Mouse (Mus musculus) testis, adult 2 months (tissue): ENCODE results near the gene Ube2t. TPM values are rescaled to one million over a fixed set of nuclear protein-coding genes. Genes with fewer than 3 reads are reported as not detected.

ENCODE experiments used
- H3K27ac ChIP-seq: fragments of 200-500 bp; 2 replicates; pipeline ENCODE4 v1.5.1; 2012; ENCODE audit warnings: low read depth, low read length; ENCODE audit not compliant: control insufficient read depth, insufficient read depth
- H3K27me3 ChIP-seq: fragments of 200-500 bp; 2 replicates; pipeline ENCODE4 v1.6.1; 2012; ENCODE audit warnings: mild to moderate bottlenecking, low read length, moderate library complexity; ENCODE audit not compliant: control insufficient read depth, insufficient read depth
- H3K36me3 ChIP-seq: fragments of 200-500 bp; 2 replicates; pipeline ENCODE4 v1.6.1; 2012; ENCODE audit warnings: mild to moderate bottlenecking, low read length; ENCODE audit not compliant: control insufficient read depth, insufficient read depth
- H3K4me1 ChIP-seq: fragments of 200-500 bp; 2 replicates; pipeline ENCODE4 v1.6.1; 2012; ENCODE audit warnings: low read length; ENCODE audit not compliant: control insufficient read depth, insufficient read depth
- H3K4me3 ChIP-seq: fragments of 200-500 bp; 2 replicates; pipeline ENCODE4 v1.5.1; 2012; ENCODE audit warnings: low read depth, mild to moderate bottlenecking, low read length, moderate library complexity, mixed read lengths; ENCODE audit not compliant: control insufficient read depth
- CTCF ChIP-seq: fragments of 200-500 bp; IDR thresholded peaks from 2 replicates; pipeline ENCODE4 v1.5.1; 2012; ENCODE audit warnings: low read depth, mild to moderate bottlenecking, inconsistent platforms, low read length, moderate library complexity; ENCODE audit not compliant: control insufficient read depth, insufficient read depth, insufficient replicate concordance
- POLR2A ChIP-seq: fragments of 200-500 bp; IDR thresholded peaks from 2 replicates; pipeline ENCODE4 v1.6.1; 2012; ENCODE audit warnings: low read depth, mild to moderate bottlenecking, inconsistent platforms, low read length, moderate library complexity; ENCODE audit not compliant: control insufficient read depth
- polyA plus RNA-seq: library from polyadenylated mRNA; depleted of rRNA; stranded (reverse); fragments of >200 nt; gene quantifications from 2 replicates; pipeline ENCODE4 v1.2.3, GENCODE M21; 2012

Ube2t gene
- polyA plus RNA-seq, 1 experiment, result 54.2 TPM

GRCm38 (mm10) chr1:135009833-135010232 is 47.5 kb downstream of the Ube2t start:
- Histone ChIP-seq H3K27ac (no peak overlapping the region), H3K36me3 (no peaks in the 10 kb centered on the region)

DNA sequence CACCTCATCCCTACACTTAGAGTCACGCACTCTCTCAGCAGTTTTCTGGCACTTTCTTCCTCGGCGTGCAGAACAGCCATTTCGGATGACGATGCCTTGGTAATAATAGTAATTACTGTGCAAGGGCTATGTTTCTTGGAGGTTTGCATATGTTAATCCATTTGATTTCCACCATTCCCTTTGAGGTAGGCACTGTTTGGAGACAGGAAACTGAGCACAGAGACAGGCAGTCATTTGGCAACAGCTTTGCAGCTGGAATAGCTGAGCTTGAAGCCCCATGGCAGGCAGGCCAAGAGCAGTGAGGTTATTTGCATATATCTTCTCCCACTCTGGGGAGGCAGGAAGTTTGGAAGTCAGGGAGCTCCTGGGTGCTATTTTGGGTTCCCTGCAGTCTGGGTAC is 49.5 kb downstream of the Ube2t start:
- no peak overlapping the region for H3K27ac ChIP-seq

More at GRCm38 (mm10) chr1:135009833-135010232, 47.5 kb downstream of the Ube2t start:
- Histone ChIP-seq H3K27me3 (no peaks in the 10 kb centered on the region), H3K4me1 (no peaks in the 10 kb centered on the region), H3K4me3 (no peak overlapping the region)
- TF ChIP-seq POLR2A (no peak), CTCF (no peak)

GRCm38 (mm10) chr1:135012472-135012871 is 50.1 kb downstream of the Ube2t start:
- H3K27me3 ChIP-seq, result no peaks in the 10 kb centered on the region
- H3K4me1 ChIP-seq, result no peaks in the 10 kb centered on the region
- no peak overlapping the region for H3K27ac ChIP-seq
- no peak overlapping the region for H3K4me3 ChIP-seq
- no peaks in the 10 kb centered on the region for H3K36me3 ChIP-seq
- no peak for TF ChIP-seq CTCF
- TF ChIP-seq POLR2A, result no peak

More for the DNA sequence above, 49.5 kb downstream of the Ube2t start:
- Histone ChIP-seq H3K4me1 (no peaks in the 10 kb centered on the region), H3K36me3 (no peaks in the 10 kb centered on the region), H3K27me3 (no peaks in the 10 kb centered on the region), H3K4me3 (no peak overlapping the region)
- TF ChIP-seq POLR2A (no peak), CTCF (no peak)

GRCm38 (mm10) chr1:135014921-135015445 is 52.6 kb downstream of the Ube2t start:
- Histone ChIP-seq H3K4me1 (no peaks in the 10 kb centered on the region; the same call in 1 of the 2 replicates), H3K36me3 (no peaks in the 10 kb centered on the region), H3K27ac (no peak overlapping the region), H3K4me3 (no peak overlapping the region), H3K27me3 (no peaks in the 10 kb centered on the region)
- TF ChIP-seq POLR2A (no peak), CTCF (no peak)

DNA sequence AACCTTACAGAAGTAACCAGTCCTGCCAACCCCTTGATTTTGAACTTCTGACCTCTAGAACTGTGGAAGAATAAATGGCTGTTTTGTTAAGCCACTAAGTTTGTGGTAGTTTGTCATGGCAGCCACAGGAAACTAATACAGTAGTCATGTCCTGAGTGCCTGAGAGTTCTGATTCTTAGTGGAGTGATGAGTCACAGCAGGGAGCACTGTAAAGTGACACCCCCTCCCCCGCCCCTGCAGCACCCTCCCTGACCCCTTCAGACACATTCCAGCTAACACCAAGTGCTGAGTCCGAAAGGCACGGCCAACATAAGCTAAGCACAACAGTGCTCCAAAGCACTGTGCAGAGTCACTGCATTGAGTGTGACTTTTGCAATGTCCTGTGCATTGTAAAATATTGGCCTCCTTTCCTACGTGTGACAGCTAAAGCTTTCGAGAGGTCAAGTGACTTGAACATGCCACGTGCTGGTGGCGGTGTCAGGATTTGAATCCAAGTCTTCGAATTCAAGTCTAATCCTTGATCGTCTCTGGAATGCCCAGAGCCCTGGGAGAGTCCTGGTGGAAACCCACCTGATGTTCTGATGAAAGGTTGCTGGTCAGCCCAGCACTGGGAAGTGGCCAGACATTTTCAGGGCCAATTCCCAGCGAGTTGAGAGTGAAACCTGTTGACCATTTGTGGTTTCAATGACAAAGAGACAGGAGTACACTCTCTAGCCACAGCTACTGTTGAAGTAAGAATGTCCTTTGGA is 54.7 kb downstream of the Ube2t start:
- H3K27me3 ChIP-seq, result no peaks in the 10 kb centered on the region
- no peak overlapping the region for H3K4me3 ChIP-seq
- no peaks in the 10 kb centered on the region for H3K36me3 ChIP-seq
- no peaks in the 10 kb centered on the region; the same call in 1 of the 2 replicates for H3K4me1 ChIP-seq
- TF ChIP-seq CTCF (no peak), POLR2A (no peak)
- no peak overlapping the region for H3K27ac ChIP-seq

- Histone ChIP-seq H3K4me3 (no peak overlapping the region), H3K36me3 (no peaks in the 10 kb centered on the region), H3K27me3 (no peaks in the 10 kb centered on the region), H3K4me1 (no peaks in the 10 kb centered on the region; the same call in 1 of the 2 replicates), H3K27ac (no peak overlapping the region)
- TF ChIP-seq POLR2A, result no peak
- no peak for TF ChIP-seq CTCF
These were observed 55.3 kb downstream of the Ube2t start for GRCm38 (mm10) chr1:135017656-135018015.

DNA sequence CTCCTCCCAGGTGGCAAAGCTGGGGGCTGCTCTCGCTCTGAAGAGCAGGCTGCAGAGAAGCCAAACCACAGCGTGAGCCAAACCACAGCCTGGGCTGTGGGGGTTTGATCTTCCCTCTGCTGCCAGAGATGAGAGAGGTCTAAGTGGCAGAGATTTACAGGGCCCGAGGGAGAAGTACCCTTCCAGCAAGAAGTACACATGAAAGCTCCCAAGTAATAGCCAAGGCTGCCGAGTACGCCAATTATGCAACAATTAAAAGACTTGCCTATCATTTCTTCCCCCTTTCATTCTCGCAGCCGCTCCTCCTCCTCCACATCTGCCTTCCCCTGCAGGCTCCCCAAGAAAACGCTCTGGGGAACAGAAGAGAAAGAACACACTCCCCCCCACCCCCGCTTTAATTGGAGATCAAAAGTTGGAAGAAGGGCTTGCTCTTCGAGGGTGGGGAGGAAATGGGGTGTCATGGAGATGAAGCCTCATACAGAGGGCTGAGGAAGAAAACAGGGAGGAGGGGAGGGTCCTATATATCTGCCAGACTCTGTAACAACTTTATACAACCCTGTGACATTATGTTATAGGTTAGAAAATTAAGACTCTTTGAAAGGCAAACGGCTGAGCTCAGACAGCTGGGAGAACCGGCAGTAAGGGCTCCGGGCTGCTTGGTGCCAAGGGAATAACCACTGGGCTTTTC is 56.9 kb downstream of the Ube2t start:
- no peak overlapping the region for H3K4me3 ChIP-seq
- no peak overlapping the region for H3K27ac ChIP-seq
- TF ChIP-seq POLR2A (no peak), CTCF (no peak)
- no peaks in the 10 kb centered on the region for H3K36me3 ChIP-seq
- H3K4me1 ChIP-seq, result no peaks in the 10 kb centered on the region; the same call in 1 of the 2 replicates
- no peaks in the 10 kb centered on the region for H3K27me3 ChIP-seq
